Mouse (Mus musculus) ovary, postnatal 10 days (tissue): ENCODE measurements around the gene Hist2h2aa2.

ENCODE experiments used
- DNase-seq: peaks from one replicate; pipeline ENCODE4 v3.0.0; 2022; ENCODE audit warnings: low spot score

Hist2h2aa2 gene

DNA sequence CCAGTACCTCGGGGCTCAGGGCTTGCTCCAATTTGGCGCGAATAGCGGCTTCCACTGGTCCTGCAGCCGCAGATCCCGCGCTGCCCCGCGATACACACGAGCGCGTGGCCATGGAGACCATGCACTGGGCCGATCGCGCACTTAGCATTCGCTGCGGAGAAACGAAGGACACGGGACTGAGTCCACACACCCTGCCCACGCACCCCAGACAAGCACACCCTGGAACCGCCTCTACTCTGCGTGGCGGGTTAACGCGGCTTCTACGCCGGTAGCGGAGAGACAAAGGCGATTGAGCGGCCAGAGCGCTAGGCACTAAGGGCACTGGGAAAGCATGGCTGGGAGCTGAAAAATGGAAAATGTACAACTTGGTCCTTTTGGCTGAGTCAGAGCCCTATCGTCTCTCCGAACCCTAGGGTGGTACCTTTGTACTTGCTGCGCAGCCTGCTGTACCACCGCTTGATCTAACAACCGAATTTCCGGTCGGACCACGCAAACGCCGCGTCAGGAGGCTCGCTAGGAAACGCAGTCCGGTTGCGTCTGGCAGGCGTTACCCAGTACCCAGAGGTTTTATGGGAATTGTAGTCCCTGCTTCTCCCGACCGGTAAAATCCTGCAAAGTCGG is 42.8 kb downstream of the Hist2h2aa2 start:
- DNase-seq: peak; percentile 60

DNA sequence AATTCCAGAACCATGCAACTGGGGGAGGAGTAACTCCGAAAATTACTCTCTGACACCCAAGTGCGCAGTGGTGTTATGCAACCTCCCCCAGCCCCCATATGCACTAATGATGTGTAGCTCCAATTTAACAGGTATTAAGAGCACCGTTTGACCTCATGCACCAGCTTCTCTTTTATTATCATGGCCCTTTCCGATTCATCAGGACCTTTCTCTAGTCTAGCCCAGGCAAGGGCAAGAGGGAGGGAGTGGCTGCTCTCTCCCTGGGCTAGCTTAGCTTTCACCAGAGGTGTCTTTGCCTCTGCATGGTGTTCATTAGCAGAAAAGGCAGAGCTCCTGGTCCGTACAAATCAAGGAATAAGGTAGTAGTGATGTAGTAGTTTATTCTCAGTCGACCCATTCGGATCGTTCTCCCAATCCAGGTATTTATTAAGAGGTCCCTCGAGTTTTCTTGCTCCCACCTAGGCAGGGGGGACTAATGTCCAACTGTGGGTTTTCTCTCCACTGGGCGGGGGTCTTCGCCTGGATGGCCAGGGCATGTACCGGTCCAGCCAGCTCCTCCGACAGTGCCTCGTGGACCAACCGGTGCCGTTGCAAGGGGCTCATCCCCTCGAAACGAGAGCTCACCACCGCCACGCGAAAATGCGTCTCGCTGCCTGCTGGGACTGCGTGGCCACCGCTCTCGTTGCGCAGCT is 43.5 kb downstream of the Hist2h2aa2 start:
- DNase-seq: no peak

DNA sequence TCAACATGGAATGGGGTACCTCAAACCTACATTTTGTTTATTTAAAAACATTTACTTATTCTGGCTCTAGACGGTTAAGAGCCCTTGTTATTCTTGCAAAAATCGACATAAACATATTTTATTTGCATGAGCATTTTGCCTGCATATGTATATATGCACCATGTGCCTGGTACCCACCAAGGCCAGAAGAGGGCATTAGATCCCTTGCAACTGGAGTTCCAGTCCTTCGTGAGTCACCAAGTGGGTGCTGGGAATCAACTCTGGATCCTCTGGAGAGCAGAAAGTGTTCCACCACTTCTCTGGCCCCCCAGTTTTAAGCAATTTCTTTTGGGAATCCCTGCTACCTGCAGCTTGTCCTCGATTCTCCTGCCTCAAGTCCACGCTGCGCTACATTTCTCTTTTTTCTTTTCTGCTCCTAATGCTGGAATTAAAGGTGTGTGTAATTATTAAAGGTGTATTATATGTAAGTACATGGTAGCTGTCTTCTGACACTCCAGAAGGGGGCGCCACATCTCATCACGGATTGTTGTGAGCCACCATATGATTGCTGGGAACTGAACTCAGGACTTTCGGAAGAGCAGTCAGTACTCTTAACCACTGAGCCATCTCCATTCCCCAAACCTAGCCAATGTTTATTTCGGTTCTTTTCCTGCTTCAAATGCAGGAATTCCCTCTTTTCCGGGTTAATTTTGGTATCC is 44.3 kb downstream of the Hist2h2aa2 start:
- DNase-seq: no peak

DNA sequence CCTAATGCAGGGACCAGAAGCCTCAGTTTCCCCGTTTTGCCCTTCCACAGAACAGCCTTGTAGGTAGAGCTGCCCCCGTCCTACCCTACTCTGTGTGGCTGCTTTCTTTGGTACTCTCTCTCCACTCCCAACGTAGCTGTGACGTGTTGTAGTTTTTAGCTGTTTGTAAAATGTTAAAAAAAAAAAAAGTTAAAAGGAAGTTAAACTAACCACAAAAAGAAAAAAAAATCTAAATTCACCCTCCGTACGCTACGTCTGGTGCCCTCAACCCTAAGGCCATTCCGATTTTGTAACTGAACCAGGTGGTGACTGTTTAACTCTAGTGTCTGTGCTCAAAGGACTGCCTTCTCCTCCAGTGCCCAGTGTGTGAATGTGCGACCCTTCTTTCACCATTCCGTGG is 45.1 kb downstream of the Hist2h2aa2 start:
- no peak for DNase-seq

DNA sequence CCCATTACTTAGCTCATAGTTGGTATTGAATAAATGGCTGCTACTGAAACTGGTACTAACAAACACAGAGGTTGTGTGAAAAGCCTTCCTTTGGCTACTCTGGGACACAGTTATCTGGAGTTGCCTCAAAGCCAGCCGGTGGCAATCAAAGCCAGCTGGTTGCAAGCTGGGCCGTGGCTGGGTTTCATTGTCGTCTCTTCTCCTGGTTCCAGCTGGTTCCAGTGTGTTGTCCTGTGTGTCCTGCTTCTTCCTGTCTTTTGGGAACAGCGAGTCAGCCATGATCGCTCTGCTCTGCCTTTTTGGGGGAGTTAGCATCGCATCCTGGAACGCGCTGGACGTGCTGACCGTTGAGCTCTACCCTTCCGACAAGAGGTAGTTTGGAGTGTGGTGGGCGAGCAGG is 47.1 kb downstream of the Hist2h2aa2 start:
- no peak for DNase-seq
